Mouse (Mus musculus) splenic B cell, adult 2 months (primary cell): ENCODE measurements around the gene Tcf21.

Experiments used
- DNase-seq: peaks from one replicate; pipeline ENCODE4 v3.0.0-alpha.2; 2011; ENCODE audit warnings: low read depth, low spot score
- H3K27me3 ChIP-seq: 2 replicates; pipeline ENCODE4 v1.6.1; 2012; ENCODE audit warnings: mild to moderate bottlenecking, low read length, moderate library complexity, mixed read lengths; ENCODE audit not compliant: control insufficient read depth, poor library complexity, insufficient read depth, severe bottlenecking
- H3K36me3 ChIP-seq: 2 replicates; pipeline ENCODE4 v1.6.1; 2012; ENCODE audit warnings: mild to moderate bottlenecking, low read length, moderate library complexity, mixed read lengths; ENCODE audit not compliant: control insufficient read depth, poor library complexity, insufficient read depth, severe bottlenecking

Gene Tcf21

GRCm38 (mm10) chr10:22821267-22821666, 1.3 kb upstream of the Tcf21 start:
- Histone ChIP-seq H3K36me3 (no peaks in the 10 kb centered on the region), H3K27me3 (peaks cover 6% of the 10 kb centered on the region)
- no peak for DNase-seq

- H3K27me3 ChIP-seq: peaks cover 6% of the 10 kb centered on the region
- DNase-seq: no peak
Measured at GRCm38 (mm10) chr10:22820841-22821240, 867 bp upstream of the Tcf21 start.

GRCm38 (mm10) chr10:22819239-22819870, 619 bp downstream of the Tcf21 start:
- Histone ChIP-seq H3K36me3 (no peaks in the 10 kb centered on the region), H3K27me3 (peaks cover 6% of the 10 kb centered on the region)
- DNase-seq: no peak

More at GRCm38 (mm10) chr10:22820841-22821240, 867 bp upstream of the Tcf21 start:
- H3K36me3 ChIP-seq: no peaks in the 10 kb centered on the region

- DNase-seq: no peak
- Histone ChIP-seq H3K27me3 (peaks cover 6% of the 10 kb centered on the region), H3K36me3 (no peaks in the 10 kb centered on the region)
Measured at GRCm38 (mm10) chr10:22818600-22819238, 1.3 kb downstream of the Tcf21 start.

DNA sequence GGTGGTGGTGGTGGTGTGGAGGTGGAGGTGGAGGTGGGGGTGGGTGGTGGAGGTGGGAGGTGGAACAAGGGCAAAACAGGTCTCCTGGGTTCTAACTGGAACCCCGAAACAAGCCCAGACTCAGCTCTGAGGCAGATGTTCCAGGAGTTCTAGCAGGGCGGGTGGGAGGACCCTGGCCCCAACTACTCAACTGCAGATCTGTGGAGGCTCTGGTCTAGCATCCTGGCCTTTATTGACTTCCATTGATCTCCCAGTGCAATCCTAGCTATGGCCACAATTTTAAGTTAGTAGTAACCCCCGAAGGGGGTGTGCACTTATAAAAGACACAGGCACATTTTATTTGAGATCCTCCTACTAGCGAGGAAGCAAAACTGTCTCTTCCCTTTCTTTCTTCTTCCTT, 2.0 kb downstream of the Tcf21 start:
- DNase-seq: no peak
- Histone ChIP-seq H3K36me3 (no peaks in the 10 kb centered on the region), H3K27me3 (peaks cover 6% of the 10 kb centered on the region)

DNA sequence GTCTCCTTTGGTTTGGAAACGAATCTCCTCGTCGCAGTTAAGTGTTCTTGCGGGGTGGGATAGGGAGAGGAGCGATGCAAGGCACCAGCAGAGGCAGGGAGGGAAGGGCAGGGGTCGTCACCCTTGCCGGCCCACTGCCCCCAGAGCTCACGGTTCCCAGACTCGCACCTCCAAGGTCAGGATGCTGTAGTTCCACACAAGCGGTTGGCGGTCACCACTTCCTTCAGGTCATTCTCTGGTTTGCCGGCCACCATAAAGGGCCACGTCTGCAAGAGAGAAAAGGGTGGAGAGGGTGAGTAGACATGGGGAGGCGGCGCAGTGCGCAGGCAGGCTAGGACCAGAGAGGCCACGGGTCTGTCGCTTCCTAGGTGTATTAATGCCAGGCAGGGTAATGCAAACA, 2.4 kb downstream of the Tcf21 start:
- Histone ChIP-seq H3K36me3 (no peaks in the 10 kb centered on the region), H3K27me3 (peaks cover 6% of the 10 kb centered on the region)

GRCm38 (mm10) chr10:22816237-22816762, 3.7 kb downstream of the Tcf21 start:
- H3K27me3 ChIP-seq: peaks cover 3% of the 10 kb centered on the region; the same call in 1 of the 2 replicates
- no peaks in the 10 kb centered on the region for H3K36me3 ChIP-seq
- no peak for DNase-seq

More for the DNA sequence above, 2.4 kb downstream of the Tcf21 start:
- DNase-seq: no peak

DNA sequence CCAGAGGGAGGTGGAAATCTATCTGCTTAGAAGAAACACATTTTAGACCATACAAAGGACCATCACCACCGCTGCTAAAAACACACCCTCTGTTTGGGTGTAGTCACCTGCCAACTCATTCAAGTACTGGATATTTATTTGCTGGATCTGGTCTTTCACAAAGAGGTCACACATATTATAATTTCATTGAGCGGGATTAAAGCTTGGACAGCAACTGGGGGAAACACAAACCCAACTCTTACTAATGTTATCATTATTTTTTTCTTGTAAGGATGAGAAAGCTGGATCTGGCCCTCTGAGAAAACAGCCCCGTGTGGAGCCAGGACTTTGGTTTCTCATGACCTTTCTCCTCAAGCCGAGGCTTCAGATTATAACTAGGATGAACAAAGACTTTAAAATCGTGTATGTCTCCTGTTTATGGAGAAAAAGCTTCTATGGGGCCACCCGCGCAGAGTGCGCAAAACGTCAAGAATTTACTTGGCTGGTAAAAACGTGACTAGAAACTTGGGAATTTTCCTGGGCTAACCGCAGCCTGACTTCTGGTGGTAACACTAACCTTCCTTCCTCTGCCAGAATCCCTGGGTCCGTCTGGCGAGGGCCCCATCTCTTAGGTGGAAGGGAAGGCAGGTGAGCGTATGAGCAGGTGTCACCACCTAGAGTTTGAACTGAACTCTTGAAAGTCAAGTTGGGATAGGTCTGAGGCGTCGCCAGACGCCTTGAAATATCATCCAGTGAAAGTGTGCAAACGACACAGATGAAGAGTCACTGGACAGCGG, 4.3 kb downstream of the Tcf21 start:
- Histone ChIP-seq H3K36me3 (no peaks in the 10 kb centered on the region), H3K27me3 (peaks cover 3% of the 10 kb centered on the region; the same call in 1 of the 2 replicates)
- no peak for DNase-seq

DNA sequence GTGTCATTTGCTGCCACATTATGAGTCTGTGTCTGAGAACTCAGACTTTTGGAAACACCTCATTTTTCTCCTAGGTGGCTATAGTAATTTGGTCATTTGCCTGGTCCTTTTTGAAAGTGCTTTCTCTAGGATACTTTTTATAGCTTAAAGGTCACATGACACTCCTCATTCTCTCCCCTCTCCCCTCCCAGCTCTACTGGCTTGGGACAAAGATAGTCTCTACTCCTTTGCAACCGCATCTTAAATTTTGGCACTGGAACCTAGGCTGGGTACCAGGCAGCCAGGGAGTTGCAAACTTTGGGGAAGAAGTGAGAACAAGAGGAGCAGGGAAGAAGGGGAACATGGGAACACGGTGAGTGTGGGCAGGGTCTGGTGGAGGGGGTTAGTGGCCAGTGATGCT, 5.2 kb downstream of the Tcf21 start:
- H3K36me3 ChIP-seq: no peaks in the 10 kb centered on the region
- no peak for DNase-seq
- peaks cover 3% of the 10 kb centered on the region; the same call in 1 of the 2 replicates for H3K27me3 ChIP-seq

DNA sequence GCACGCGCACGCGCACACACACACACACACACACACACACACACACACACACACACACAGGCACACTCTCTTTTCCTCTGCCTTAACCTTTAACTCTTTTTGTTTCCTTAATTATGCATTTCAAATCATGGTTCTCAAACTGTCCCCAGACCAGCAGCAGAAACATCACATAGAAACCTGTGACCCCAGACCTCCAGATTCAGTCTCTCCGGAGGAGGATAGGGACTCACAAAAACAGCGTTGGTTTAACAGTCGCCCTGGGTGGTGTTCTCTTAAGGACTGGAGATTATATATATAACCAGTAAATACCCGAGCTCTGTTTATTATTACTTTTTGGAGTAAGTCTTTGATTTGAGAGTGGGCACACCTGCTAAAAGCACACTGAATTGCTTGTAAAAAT, 5.7 kb downstream of the Tcf21 start:
- no peaks in the 10 kb centered on the region for H3K36me3 ChIP-seq
- H3K27me3 ChIP-seq: peaks cover 3% of the 10 kb centered on the region; the same call in 1 of the 2 replicates
- no peak for DNase-seq

GRCm38 (mm10) chr10:22813317-22813960, 6.5 kb downstream of the Tcf21 start:
- H3K27me3 ChIP-seq: no peaks in the 10 kb centered on the region
- DNase-seq: no peak

DNA sequence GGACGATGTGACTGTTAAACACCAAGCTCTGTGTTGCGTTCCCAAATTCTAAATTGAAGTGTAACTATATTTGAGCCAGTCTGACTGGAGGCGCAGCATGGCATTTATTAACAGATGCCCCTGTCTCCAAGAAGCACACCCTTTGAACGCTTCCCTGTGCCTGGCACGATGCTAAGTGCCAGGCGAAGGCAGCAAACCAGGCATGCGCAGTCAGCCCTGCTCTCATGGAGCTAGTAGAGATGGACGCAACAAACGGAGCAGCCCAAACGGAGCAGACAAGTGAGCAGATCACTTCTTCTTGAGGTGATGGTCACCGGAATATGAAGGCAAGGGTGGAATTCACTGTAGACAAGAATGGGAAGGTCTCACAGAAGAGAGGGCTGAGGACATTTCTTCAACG, 8.1 kb downstream of the Tcf21 start:
- DNase-seq: no peak
- H3K36me3 ChIP-seq: no peaks in the 10 kb centered on the region
- no peaks in the 10 kb centered on the region for H3K27me3 ChIP-seq

More at GRCm38 (mm10) chr10:22813317-22813960, 6.5 kb downstream of the Tcf21 start:
- no peaks in the 10 kb centered on the region for H3K36me3 ChIP-seq

GRCm38 (mm10) chr10:22782684-22783083, 37.3 kb downstream of the Tcf21 start:
- Histone ChIP-seq H3K36me3 (no peaks in the 10 kb centered on the region), H3K27me3 (no peaks in the 10 kb centered on the region)
- DNase-seq: no peak

DNA sequence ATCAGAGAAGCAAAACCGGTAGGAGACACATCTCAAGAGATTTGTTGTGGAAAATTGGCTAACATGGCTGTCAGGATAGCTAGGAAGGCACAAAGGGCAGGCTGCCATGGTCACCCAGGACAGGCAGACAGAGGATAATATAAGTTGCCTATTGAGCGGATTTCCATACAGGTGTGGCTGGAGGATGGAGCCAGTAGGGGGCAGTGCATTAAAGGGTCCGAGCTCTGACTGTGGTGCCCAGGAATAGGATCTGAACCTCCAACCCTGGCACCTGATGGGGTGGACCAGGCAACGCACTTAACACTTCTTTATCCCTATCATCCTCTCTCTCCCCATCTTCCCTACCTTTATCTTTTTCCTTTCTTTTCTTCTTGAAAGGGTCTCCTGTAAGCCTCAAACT, 38.5 kb downstream of the Tcf21 start:
- Histone ChIP-seq H3K27me3 (no peaks in the 10 kb centered on the region), H3K36me3 (no peaks in the 10 kb centered on the region)
- no peak for DNase-seq
